Mouse (Mus musculus) midbrain, embryonic 16.5 days (tissue): Measurements from ENCODE around the gene Ptbp2. TPM values are rescaled to one million over a fixed set of nuclear protein-coding genes. Genes with fewer than 3 reads are reported as not detected.

Source experiments
- ATAC-seq: fragments of 200-750 bp; cut with Nextera tagmentation; 2 replicates; pipeline ENCODE4 v1.8.0; 2017; ENCODE audit warnings: moderate TSS enrichment
- H3K27ac ChIP-seq: fragments of 300-500 bp; sonication (generic); 2 replicates; pipeline ENCODE4 v1.5.1; 2014; ENCODE audit warnings: mild to moderate bottlenecking, low read length, mixed read lengths
- H3K27me3 ChIP-seq: fragments of 300-500 bp; sonication (generic); 2 replicates; pipeline ENCODE4 v1.6.1; 2014; ENCODE audit warnings: low read depth, low read length, mixed read lengths; ENCODE audit not compliant: control insufficient read depth, insufficient read depth
- H3K36me3 ChIP-seq: fragments of 300-500 bp; sonication (generic); 2 replicates; pipeline ENCODE4 v1.6.1; 2014; ENCODE audit warnings: mild to moderate bottlenecking, low read length, moderate library complexity, mixed read lengths; ENCODE audit not compliant: control insufficient read depth, insufficient read depth
- H3K4me1 ChIP-seq: fragments of 300-500 bp; sonication (generic); 2 replicates; pipeline ENCODE4 v1.6.1; 2014; ENCODE audit warnings: mild to moderate bottlenecking, low read length, mixed read lengths; ENCODE audit not compliant: control insufficient read depth, insufficient read depth
- H3K4me2 ChIP-seq: fragments of 300-500 bp; sonication (generic); 2 replicates; pipeline ENCODE4 v1.6.1; 2014; ENCODE audit warnings: mild to moderate bottlenecking, low read length, mixed read lengths
- H3K4me3 ChIP-seq: fragments of 300-500 bp; sonication (generic); 2 replicates; pipeline ENCODE4 v1.5.1; 2014; ENCODE audit warnings: low read depth, mild to moderate bottlenecking, low read length, moderate library complexity, mixed read lengths
- H3K9ac ChIP-seq: fragments of 300-500 bp; sonication (generic); 2 replicates; pipeline ENCODE4 v1.6.1; 2014; ENCODE audit warnings: low read depth, low read length, mixed read lengths
- H3K9me3 ChIP-seq: fragments of 300-500 bp; sonication (generic); replicated peaks from 2 replicates; pipeline ENCODE4 v1.6.1; 2014; ENCODE audit warnings: mild to moderate bottlenecking, low read length, mixed read lengths; ENCODE audit not compliant: control insufficient read depth, poor library complexity, severe bottlenecking
- WGBS: fragments of 180-500 bp; shearing (Covaris S2); extraction: QIAGEN DNeasy Blood & Tissue Kit; methylation state at CpG from one replicate; pipeline ENCODE4 v1.1.7; 2014; 5-methylcytosine and 5-hydroxymethylcytosine counted together
- microRNA-seq: library from miRNA; unstranded; fragments of <30 nt; microRNA quantifications from one replicate; pipeline ENCODE4, GENCODE M21; 2017
- polyA plus RNA-seq: library from polyadenylated mRNA; unstranded; fragments of >200 nt; fragmentation: Nextera tagmentation; extraction: Ambion mirVana; gene quantifications from 2 replicates; pipeline ENCODE4 v1.2.1, GENCODE M21; 2015

Ptbp2 gene
- polyA plus RNA-seq, 1 experiment from 2014 or later: 244 TPM

- no peak overlapping the region for H3K27ac ChIP-seq
- no peaks in the 10 kb centered on the region for H3K27me3 ChIP-seq
Measured at GRCm38 (mm10) chr3:119745801-119746200, 38.5 kb downstream of the Ptbp2 start.

GRCm38 (mm10) chr3:119729863-119730262, 54.4 kb downstream of the Ptbp2 start:
- H3K9ac ChIP-seq: no peak overlapping the region
- H3K4me1 ChIP-seq: peaks cover 5% of the 10 kb centered on the region
- no peak overlapping the region for H3K4me3 ChIP-seq
- H3K27me3 ChIP-seq: no peaks in the 10 kb centered on the region
- H3K36me3 ChIP-seq: no peaks in the 10 kb centered on the region
- H3K27ac ChIP-seq: no peak overlapping the region
- no peak for ATAC-seq
- no peak overlapping the region for H3K4me2 ChIP-seq
- 64% methylated on average over 2 of the region's 2 CpGs for WGBS
- H3K9me3 ChIP-seq: no peaks in the 10 kb centered on the region

More at GRCm38 (mm10) chr3:119745801-119746200, 38.5 kb downstream of the Ptbp2 start:
- 74% methylated on average over 1 of the region's 1 CpGs for WGBS
- Histone ChIP-seq H3K9me3 (no peaks in the 10 kb centered on the region), H3K36me3 (peaks cover 10% of the 10 kb centered on the region; the same call in 1 of the 2 replicates), H3K9ac (no peak overlapping the region), H3K4me1 (peaks cover 2% of the 10 kb centered on the region; the same call in 1 of the 2 replicates), H3K4me3 (no peak overlapping the region), H3K4me2 (no peak overlapping the region)
- ATAC-seq: no peak

- ATAC-seq: peak; percentile 56; the same call in 1 of the 2 replicates
- WGBS: 98% methylated on average over 5 of the region's 5 CpGs
- no peak overlapping the region for H3K4me2 ChIP-seq
- H3K9ac ChIP-seq: no peak overlapping the region
- H3K27ac ChIP-seq: no peak overlapping the region
- H3K4me1 ChIP-seq: no peaks in the 10 kb centered on the region
- no peak overlapping the region for H3K4me3 ChIP-seq
- no peaks in the 10 kb centered on the region for H3K9me3 ChIP-seq
- no peaks in the 10 kb centered on the region for H3K36me3 ChIP-seq
- no peaks in the 10 kb centered on the region for H3K27me3 ChIP-seq
Measured at GRCm38 (mm10) chr3:119712066-119712465, 72.2 kb downstream of the Ptbp2 start.

GRCm38 (mm10) chr3:119711503-119711902, 72.8 kb downstream of the Ptbp2 start:
- Histone ChIP-seq H3K27me3 (no peaks in the 10 kb centered on the region), H3K4me1 (no peaks in the 10 kb centered on the region), H3K4me2 (no peak overlapping the region), H3K4me3 (no peak overlapping the region), H3K9me3 (no peaks in the 10 kb centered on the region), H3K9ac (no peak overlapping the region), H3K36me3 (no peaks in the 10 kb centered on the region), H3K27ac (no peak overlapping the region)
- peak; percentile 32; the same call in 1 of the 2 replicates for ATAC-seq
- 94% methylated on average over 3 of the region's 3 CpGs for WGBS

GRCm38 (mm10) chr3:119701467-119701866, 82.8 kb downstream of the Ptbp2 start:
- no peak overlapping the region for H3K27ac ChIP-seq
- no peak for ATAC-seq
- 88% methylated on average over 3 of the region's 3 CpGs for WGBS

GRCm38 (mm10) chr3:119684741-119685140, 99.5 kb downstream of the Ptbp2 start:
- no peaks in the 10 kb centered on the region for H3K36me3 ChIP-seq
- WGBS: 34% methylated on average over 6 of the region's 6 CpGs
- H3K27me3 ChIP-seq: no peaks in the 10 kb centered on the region
- no peak for ATAC-seq
- H3K4me2 ChIP-seq: no peak overlapping the region
- H3K4me3 ChIP-seq: no peak overlapping the region
- no peaks in the 10 kb centered on the region; the same call in 1 of the 2 replicates for H3K4me1 ChIP-seq
- no peak overlapping the region for H3K27ac ChIP-seq
- no peaks in the 10 kb centered on the region for H3K9me3 ChIP-seq
- H3K9ac ChIP-seq: no peak overlapping the region

More at GRCm38 (mm10) chr3:119701467-119701866, 82.8 kb downstream of the Ptbp2 start:
- no peaks in the 10 kb centered on the region for H3K27me3 ChIP-seq
- no peaks in the 10 kb centered on the region for H3K36me3 ChIP-seq
- H3K4me2 ChIP-seq: no peak overlapping the region
- H3K9ac ChIP-seq: no peak overlapping the region
- no peaks in the 10 kb centered on the region for H3K4me1 ChIP-seq
- H3K4me3 ChIP-seq: no peak overlapping the region
- no peaks in the 10 kb centered on the region for H3K9me3 ChIP-seq

Small RNA genes within 50 kb of the gene (microRNA-seq; reads per million reads assigned to microRNA genes)
- not detected for gene Gm24744
